Mouse (Mus musculus) adrenal gland, adult 8-10 months (tissue): ENCODE measurements around the gene Armh1. TPM values are rescaled to one million over a fixed set of nuclear protein-coding genes. Genes with fewer than 3 reads are reported as not detected.
"Not testable (repeated sequence)": the region's sequence is repeated elsewhere in the genome, so short reads cannot be mapped to it uniquely, and the experiment has no call there.

Source experiments
- DNase-seq: peaks from one replicate; pipeline ENCODE4 v3.0.0; 2022
- total RNA-seq, 4 experiments: library from RNA; stranded (reverse); gene quantifications; 2 replicates each; pipeline ENCODE4 v1.2.4; 2022

Armh1 gene
- total RNA-seq, 4 experiments from 2014 or later, result 2.6 to 3.7 (median 3.0) TPM

DNA sequence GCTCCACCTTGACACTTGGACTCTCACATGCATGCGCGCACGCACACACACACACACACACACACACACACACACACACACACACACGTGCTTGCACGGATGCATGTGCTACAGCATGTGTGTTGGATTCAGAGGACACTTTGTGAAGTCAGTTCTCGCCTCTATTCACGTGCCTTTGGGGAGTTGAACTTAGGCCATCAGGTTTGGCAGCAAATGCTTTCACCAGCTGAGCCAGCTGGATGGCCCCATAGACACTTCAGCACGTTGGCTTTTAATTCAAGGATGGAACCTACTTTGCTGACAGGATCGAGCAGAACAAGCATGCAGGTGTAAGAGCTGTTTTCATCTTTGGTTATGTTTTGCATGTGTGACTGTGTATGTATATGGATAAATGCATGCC is 30.1 kb downstream of the Armh1 start:
- DNase-seq, result no peak

DNA sequence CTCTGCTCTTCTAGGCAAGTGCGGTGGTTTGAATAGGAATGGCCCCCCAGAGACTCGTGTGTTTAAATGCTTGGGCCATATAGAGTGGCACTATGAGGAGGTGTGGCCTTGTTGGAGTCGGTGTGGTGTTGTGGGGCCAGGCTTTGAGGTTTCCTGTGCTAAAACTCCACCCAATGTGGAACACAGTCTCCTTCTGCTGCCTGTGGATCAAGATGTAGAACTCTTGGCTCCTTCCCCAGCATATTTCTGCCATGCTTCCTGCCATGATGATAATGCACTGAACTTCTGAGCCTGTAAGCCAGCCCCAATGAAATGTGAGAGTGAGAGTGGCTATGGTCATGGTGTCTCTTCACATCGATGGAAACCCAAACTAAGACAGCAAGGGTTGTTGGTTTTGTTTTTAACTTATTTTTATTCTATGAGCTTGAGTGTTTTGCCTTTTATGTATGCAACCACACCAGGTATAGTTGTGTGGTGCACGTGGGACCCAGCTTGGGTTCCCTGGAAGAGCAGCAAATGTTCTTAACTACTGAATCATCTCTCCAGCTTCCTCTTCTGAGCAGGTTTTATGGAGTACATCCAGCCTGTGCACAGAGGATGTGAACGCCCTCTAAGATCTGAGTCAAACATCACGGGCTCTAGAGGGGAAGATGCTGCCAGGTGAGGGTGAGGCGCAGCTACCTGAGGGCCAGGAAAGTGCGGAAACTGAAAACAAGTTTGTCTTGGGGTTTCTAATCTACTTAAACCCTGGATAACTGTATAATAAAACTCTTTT is 31.0 kb downstream of the Armh1 start:
- DNase-seq, result no peak

DNA sequence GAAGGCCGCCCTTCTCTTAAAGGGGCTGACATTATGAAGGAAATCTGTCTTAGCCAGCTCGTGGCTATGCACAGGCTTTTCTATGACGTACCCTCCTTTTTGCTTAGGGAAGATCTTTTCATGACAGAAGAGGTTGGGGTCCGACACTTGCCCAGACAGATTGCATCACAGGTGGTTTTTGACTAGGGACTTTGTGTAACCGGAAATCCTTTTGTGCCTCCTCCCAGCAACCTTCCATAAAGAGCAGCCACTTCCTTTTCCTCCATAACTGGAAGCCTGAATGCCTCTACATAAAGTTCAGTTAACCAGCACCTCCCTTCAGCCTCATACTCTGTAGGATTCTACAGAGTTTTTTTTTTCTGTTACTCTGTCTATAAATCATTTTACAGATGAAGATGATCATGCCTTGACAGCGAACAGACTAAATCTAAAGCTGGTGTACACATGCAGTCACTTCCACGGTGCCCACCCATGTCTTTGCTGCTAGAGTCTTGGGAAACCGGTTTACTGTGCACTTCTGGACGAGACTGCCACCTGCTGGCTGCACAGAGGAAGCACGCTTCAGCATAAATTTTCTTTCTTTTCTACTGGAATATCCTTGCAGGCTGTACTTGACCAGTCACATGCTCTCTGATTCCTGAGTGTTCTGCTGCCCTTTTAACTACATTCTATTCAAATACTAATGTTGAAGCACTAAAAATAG is 33.3 kb downstream of the Armh1 start:
- no peak for DNase-seq

DNA sequence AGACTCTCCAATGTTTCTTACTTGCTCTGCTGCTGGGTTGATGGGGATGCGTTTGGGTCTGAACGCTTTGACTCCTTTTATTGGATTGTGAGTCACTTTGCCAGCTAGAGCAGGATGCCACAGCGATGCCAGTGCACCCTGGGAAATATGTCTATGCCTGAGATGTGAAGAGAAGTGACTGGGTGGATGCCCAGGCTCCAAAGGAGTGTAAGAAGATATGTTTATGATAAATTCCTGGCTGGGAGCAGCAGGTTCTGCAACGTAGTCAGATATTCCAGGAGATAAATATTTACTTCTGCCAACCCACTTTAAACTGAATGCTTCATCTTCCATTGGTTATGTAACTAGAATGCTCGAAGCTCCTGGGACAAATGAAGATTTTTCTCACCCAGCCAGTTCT is 34.9 kb downstream of the Armh1 start:
- no peak for DNase-seq

DNA sequence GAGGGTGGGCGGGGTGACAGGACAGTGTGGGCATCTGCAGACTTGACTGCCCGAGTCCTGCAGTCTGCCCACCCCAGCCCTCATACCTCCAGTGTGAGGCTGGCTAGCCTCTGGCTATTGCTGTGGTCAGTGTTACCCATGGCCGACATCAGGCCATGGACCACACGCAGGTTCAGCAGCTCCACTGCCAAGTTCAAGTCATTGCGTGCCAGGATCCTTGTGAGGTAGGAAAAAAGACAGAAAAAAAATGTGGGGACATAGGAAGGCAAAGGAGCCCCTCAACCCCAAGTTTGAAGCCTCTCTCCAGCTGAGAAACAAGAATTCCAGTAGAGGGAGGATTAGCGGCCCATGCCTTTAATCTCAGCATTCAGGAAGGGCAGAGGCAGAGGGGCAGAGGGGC is 37.7 kb downstream of the Armh1 start:
- DNase-seq, result no peak

DNA sequence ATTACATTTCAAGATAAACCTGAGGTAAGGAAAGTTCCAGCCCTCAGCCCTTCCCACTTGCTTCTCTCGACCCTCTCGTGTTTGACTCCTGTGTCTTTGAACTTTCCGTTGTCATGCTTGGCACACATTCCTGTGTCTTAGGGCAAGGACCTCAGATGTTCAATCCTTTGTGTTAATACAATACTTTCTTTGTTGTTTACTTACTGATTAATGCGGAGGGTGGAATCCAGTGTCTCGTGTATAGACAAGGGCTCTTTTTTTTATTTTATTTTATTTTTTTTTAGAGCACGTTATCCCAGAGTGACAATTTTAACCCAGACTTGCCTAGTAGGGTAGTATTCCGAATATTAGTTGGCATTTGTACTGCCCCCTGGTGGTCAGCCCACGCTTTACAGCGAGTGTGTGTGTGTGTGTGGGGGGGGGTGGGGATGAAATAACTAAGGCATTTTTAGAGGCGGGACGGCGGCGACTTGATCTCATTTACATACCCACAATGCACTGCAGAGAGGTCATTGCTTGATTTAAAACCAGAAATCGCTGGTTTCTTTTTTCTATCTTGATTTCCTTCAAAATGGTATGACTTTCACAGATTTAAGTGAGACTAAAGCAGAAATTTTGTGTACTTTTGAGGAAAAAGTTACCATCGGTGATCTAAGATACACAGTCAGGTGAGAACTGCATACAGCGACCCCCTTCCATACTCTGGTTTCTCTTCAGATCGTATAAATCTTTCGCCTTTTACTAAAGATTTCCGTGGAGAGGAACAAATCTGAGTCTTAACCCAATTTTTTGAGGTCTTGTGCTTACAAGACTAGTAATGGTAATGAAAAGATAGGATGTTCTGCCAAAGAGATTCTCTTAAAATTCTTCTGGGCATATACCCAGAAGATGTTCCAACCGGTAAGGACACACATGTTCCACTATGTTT is 41.5 kb downstream of the Armh1 start:
- DNase-seq, result peak; percentile 64

DNA sequence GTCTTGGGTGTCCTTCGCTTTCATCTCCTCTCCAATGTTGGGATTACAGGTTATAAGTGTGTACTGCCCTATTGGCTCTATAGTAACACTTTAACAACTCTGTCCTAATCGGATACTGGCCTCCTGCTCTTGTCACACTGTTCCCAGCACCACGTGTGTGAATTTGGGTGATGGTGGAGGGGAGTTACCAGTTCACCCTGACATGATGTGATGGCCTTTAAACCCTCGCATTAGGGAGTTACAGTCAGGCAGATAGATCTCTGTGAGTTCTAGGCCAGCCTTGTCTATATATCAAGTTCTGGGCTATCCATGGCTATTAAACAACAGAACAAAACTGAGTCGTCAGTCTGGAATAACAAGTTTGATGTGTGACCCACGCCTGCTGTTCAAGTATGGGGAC is 42.3 kb downstream of the Armh1 start:
- no peak for DNase-seq

DNA sequence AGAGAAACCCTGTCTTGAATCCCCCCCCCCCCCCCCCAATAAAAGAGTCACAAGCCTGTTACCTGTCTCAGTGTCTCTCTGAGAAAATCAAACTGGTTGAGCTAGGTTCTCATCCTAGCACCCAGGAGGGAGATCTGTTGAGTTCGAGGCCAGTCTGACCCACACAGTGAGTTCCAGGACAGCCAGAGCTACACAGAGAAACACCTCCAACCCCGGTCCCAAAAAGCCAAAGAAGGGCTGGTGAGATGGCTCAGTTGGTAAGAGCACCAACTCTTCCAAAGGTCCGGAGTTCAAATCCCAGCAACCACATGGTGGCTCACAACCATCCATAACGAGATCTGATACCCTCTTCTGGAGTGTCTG is 49.0 kb downstream of the Armh1 start:
- no peak for DNase-seq

DNA sequence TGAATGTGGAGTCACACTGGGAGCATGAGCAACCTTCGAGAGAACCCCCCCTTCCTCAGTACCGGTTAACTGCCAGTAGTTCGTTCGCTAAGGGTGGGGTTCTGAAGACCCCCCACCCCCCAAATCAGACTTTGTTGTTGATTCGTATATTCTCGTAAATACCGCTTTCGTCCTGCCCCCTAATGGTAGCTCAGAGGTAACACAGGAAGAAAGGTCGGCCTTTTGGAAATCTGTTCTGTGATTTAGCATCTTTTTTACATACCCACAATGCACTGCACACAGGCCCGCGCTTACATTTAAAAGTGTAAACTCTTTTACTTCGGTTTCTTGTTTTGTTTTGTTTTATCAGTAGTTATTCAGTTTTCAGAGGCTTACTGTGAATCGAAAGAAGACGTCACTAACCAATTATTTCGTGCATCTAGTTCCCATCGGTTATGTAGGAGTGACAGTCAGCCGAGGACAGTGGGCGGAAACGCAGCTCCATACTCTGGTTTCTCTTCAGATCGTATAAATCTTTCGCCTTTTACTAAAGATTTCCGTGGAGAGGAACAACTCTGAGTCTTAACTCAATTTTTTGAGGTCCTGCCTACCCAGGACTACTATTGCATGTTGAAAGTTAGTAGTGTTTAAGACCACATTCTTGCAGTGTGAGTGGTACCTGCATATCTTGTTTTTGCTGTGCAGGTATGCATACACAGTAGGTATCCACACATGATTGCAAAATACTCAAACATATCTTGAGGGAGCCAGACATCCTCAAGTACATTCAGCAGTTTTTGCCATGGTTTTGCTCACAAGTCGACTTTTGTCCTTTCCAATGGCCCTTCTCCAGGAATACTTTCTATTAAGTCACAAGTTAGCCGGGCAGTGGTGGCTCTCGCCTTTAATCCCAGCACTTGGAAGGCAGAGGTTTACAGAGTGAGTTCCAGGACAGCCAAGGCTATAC is 49.6 kb downstream of the Armh1 start:
- DNase-seq, result no peak

DNA sequence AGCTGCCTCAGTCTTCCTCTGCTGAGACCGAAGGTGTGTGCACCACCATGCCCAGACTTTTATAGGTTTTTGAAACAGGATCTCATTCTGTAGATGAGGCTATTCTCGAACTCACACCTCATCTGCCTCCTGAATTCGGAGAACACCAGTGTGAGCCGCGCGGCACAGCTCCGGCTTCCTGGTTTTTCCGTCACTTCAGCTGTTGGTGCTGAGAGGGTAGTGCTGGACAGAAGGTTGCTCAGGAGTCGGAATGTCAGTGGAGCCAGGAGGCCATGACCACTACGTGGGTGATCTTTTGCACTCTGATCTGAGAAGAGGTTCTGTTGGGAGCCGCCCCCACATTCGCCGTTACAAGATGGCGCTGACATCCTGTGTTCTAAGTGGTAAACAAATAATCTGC is 60.1 kb downstream of the Armh1 start:
- DNase-seq, result no peak

DNA sequence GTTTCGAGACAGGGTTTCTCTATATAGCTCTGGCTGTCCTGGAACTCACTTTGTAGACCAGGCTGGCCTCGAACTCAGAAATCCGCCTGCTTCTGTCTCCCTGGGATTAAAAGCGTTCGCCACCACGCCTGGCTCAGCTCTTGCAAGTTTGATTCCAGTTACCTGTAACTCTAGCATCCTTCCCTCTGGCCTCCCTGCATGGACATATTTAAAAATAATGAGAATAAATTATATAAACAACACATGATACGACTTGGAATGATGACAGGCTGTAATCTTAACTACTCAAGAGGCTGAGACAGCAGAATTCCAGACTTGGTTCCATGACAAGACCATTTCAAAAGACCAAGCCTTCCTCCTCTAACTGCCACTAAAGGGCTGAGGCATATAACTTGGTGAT is 61.3 kb downstream of the Armh1 start:
- no peak for DNase-seq

DNA sequence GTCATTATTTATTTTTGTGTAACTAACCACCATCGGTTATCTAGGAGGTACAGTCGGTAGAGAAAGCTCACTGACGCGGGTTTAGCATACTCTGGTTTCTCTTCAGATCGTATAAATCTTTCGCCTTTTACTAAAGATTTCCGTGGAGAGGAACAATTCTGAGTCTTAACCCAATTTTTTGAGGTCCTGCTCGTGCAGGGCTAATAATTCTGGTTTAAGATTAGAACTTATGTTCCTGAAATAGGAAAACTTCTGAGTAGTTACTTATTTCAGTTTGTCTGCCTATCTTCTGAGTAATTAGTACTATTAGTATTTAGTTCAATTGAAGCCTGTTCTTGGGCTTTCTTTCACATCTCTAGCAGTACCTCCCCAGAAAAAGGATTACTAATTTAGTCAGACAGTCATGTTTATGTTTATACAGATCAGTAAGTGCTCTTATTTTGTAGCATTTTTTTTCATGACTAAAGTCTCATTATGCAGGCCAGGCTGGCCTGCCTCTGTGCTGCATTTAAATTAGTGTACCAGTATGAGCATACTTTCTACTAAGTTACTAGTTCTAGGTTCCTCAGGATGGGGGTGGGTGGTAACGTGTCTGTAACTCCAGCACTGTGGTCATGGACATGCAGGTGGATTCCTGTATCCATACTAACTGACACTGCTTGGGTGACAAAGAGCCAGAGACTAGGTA is 61.9 kb downstream of the Armh1 start:
- DNase-seq, result no peak

DNA sequence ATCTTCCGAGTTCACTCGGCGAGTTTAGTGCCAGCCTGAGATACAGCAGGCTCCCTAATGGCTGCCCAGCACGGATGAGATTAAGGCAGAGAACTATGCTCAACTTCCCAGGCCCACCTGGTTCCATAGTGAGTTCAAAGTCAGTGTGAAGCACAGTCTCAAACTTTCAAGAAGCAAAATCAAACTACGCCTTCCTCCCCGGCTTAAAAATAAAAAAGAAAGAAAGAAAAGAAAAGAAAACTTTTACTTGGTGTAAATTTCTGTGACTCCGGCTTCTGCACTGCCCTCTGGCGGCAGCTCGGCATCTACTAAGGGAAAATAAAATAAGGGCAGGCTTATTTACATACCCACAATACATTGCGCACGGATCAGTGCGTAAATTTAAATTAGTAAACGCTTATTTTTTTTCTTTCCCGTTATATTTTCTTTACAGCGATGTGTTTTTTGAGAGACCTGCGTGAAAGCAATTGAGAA is 62.5 kb downstream of the Armh1 start:
- peak; percentile 61 for DNase-seq

DNA sequence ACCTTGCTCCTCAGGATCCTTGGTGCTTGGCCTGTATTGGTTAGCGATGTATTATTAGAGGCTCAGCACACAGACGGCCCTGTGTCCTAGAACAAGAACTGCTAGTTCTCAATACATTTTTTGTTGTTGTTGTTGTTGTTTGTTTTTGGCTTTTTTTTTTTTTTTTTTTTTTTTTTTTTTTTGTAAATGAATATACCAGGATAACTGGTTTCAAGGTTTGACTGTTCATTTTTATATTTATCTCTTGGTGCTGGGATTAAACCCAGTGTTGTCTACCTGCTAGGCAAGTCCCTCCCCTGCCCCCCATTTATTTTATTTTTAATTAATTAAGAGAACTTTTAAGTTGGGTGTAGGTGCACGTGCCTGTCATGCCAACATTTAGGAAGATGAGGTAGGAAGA is 63.0 kb downstream of the Armh1 start:
- DNase-seq, result no peak

DNA sequence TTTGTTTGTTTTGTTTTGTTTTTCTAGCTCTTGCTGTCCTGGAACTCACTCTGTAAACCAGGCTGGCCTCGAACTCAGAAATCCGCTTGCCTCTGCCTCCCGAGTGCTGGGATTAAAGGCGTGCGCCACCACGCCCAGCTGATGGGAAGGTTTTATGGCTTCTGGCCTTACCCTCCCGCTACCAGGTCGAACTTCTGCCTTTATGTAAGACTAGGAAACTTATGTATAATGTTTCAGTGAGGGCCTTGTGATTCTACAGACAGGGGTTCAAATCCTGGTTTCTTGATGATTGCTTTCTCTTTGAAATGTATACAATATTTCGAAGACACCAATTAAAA is 69.2 kb downstream of the Armh1 start:
- DNase-seq, result not testable (repeated sequence)

DNA sequence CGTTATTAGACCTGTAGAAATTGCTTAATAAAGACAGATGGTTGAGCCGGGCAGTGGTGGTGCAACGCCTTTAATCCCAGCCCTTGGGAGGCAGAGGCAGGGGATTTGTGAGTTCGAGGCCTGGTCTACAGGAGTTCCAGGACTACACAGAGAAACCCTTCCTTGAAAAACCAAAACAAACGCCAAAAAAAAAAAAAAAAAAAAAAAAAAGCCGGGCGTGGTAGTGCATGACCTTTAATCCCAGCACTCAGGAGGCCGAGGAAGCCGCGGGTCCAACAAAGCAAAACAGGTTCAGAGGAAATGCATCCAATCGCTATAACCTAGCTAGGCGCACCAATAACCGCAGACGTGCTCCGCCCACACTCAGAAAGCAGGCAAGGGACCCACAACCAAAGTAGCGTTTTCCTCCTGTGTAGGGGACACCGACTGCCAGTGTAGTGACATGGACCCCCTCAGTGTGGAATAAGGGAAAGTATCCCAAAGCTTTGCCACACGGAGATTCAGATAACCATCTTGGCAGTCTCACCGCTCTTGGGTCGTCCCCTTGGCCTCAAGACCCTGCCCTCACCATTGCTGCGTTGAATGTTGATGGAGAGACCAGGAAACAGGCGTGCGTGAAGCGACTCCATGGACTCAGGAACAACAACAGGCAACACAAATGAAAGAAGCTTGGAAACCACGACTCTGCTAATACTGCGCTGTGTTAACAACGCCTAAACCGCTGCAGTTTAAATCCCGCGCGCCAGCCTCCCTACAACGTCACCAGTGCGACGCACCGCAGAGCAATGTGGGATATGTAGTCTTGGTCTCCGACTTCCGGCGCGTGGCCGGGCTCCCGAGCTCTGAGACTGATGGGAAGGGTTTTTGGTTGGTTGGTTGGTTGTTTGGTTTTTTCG is 69.8 kb downstream of the Armh1 start, which contains the start of gene Kif2c:
Gene Kif2c (minus strand): TSS at position 777 of the 896 bp plus-strand sequence.
- DNase-seq, result peak; percentile 88

DNA sequence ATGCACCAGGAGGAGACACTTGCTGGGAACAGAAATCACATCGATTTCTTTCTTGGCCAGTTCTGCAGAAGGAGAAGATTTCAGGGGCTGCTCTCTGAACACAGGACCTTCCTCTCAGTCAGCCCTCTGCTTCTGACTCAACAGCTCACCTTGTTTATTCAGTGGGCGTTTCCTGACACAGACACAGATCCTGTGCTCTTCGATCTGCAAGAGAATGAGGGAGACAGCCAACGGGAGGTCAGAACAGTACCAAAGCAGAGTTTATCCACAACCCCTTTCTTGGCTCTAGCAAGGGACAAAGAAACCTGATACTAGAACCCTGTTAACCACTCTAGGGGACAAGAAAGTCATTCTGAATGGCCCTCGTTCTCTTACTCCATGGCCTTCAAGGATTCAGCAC is 82.0 kb downstream of the Armh1 start:
- no peak for DNase-seq
